Mouse (Mus musculus): ENCODE results near the gene Kcnj10. TPM values are rescaled to one million over a fixed set of nuclear protein-coding genes. Genes with fewer than 3 reads are reported as not detected.

The Kcnj10 gene
- polyA plus RNA-seq, 2 experiments: 0.03 to 0.18 TPM

DNA sequence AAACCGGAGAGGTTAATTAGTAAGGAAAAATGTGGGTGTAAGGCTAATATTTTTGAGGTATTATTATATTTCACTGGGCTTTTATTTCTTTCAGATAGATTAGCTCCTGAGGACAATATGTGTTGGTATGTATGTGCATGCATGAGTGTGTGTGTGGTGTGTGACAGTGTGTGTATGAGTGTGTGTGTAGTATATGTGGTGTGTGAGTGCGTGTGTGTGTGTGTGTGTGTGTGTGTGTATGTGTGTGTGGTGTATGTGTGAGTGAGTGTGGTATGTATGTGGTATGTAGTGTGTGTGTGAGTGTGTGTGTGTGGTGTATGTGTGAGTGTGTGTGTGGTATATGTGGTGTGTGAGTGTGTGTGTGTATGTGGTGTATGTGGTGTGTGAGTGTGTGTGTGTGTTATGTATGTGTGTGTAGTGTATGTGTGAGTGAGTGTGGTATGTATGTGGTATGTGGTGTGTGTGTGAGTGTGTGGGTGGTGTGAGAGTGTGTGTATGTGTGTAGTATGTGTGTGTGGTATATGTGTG, 51.7 kb downstream of the Kcnj10 start:
- no peak for TF ChIP-seq POLR2A (IDR thresholded peaks at IDR 0.05; ENCODE audit: borderline replicate concordance, extremely low read depth, insufficient read depth, insufficient read length)
- ATAC-seq (ENCODE audit: low FRiP score, low read depth): no peak
- Histone ChIP-seq H3K36me3 (ENCODE audit: control insufficient read depth, insufficient read depth, low read length) (no peaks in the 10 kb centered on the region), H3K27ac (replicated peaks; ENCODE audit: low read depth, low read length) (no peak overlapping the region), H3K4me1 (ENCODE audit: control insufficient read depth, insufficient read depth, low read length) (peaks cover 6% of the 10 kb centered on the region; the same call in 1 of the 2 replicates), H3K9ac (ENCODE audit: low read depth, low read length, severe bottlenecking) (no peak overlapping the region), H3K9me3 (ENCODE audit: control insufficient read depth, low read length) (no peaks in the 10 kb centered on the region), H3K4me2 (replicated peaks; ENCODE audit: low read depth, low read length, severe bottlenecking) (no peak overlapping the region), H3K4me3 (replicated peaks; ENCODE audit: low read length) (no peak overlapping the region), H3K27me3 (ENCODE audit: control insufficient read depth, insufficient read depth, low read length) (peaks cover 9% of the 10 kb centered on the region; the same call in 1 of the 2 replicates)
- no peak for DNase-seq (ENCODE audit: low spot score)
- WGBS: 64% methylated on average over 2 of the region's 2 CpGs

DNA sequence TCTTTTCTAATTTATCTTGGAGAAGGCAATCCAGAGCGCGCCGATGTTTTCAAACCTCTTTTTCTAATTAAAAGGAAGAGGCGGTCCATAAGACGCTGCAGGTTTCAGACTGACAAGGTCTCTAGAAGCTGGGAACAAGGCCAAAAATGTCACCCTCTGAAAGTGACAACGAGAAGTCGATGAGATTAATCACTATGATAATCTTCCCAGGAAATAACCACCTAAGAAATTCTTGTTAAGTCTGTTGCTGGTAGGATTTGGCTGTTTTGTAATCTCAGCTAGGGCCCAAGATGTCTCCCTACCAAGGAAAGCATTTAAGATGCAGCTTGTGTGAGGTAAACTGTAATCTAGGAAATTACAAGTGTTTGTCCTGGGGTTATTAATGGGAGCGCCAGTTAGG, 52.7 kb downstream of the Kcnj10 start:
- no peak overlapping the region for H3K4me2 ChIP-seq (replicated peaks; ENCODE audit: low read depth, low read length, severe bottlenecking)
- H3K36me3 ChIP-seq (ENCODE audit: control insufficient read depth, insufficient read depth, low read length): no peaks in the 10 kb centered on the region
- 51% methylated on average over 8 of the region's 8 CpGs for WGBS
- no peaks in the 10 kb centered on the region for H3K9me3 ChIP-seq (ENCODE audit: control insufficient read depth, low read length)
- no peak for TF ChIP-seq POLR2A (IDR thresholded peaks at IDR 0.05; ENCODE audit: borderline replicate concordance, extremely low read depth, insufficient read depth, insufficient read length)
- H3K27ac ChIP-seq (replicated peaks; ENCODE audit: low read depth, low read length): no peak overlapping the region
- H3K9ac ChIP-seq (ENCODE audit: low read depth, low read length, severe bottlenecking): no peak overlapping the region
- no peak for DNase-seq (ENCODE audit: low spot score)
- peaks cover 6% of the 10 kb centered on the region; the same call in 1 of the 2 replicates for H3K4me1 ChIP-seq (ENCODE audit: control insufficient read depth, insufficient read depth, low read length)
- ATAC-seq (ENCODE audit: low FRiP score, low read depth): no peak
- H3K27me3 ChIP-seq (ENCODE audit: control insufficient read depth, insufficient read depth, low read length): peaks cover 9% of the 10 kb centered on the region; the same call in 1 of the 2 replicates
- H3K4me3 ChIP-seq (replicated peaks; ENCODE audit: low read length): no peak overlapping the region

DNA sequence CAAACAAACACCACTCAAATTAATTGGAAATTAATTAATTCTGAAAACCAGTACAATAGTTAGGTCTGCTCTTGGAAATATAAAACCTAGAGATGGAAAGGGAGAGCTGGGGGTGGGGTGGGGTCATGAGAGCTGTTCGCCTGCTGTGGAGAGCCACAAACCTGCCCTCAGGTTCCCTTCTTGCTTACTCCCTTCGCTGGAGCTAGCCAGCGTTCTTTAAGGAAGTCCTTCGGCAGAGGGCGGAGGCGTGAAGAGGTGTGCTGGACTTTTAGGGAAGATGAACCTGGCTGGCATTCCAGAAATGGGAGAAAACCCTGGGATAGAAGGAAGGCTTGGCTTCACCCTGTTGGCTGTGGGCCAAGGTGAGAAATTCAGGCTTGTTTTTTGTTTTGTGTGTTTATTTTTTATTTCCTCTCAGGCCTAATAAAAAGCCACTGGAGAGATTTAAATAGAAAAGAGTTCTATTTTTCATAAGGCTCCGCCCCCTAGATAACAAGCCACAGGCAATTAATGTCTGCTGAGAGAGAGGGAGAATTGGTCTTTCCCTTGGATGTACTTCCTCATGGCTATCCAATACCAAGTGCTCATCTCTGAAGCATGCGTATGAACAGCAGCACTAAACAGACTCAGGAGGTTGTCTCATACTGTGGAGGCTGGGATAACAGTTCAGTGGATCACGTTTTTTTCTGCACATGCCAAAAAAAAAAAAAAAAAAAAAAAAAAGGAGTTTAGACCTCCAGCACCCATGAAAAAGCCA, 56.2 kb downstream of the Kcnj10 start:
- ATAC-seq (ENCODE audit: low FRiP score, low read depth): no peak
- DNase-seq (ENCODE audit: low spot score): no peak
- Histone ChIP-seq H3K9me3 (ENCODE audit: control insufficient read depth, low read length) (no peaks in the 10 kb centered on the region), H3K36me3 (ENCODE audit: control insufficient read depth, insufficient read depth, low read length) (no peaks in the 10 kb centered on the region), H3K4me1 (ENCODE audit: control insufficient read depth, insufficient read depth, low read length) (0 out of 2 replicates have a peak, but pooled peaks cover under 1% of the 10 kb centered on the region), H3K4me2 (replicated peaks; ENCODE audit: low read depth, low read length, severe bottlenecking) (no peak overlapping the region), H3K27me3 (ENCODE audit: control insufficient read depth, insufficient read depth, low read length) (0 out of 2 replicates have a peak, but pooled peaks cover under 1% of the 10 kb centered on the region), H3K27ac (replicated peaks; ENCODE audit: low read depth, low read length) (no peak overlapping the region), H3K4me3 (replicated peaks; ENCODE audit: low read length) (no peak overlapping the region), H3K9ac (ENCODE audit: low read depth, low read length, severe bottlenecking) (no peak overlapping the region)
- 51% methylated on average over 9 of the region's 9 CpGs for WGBS
- no peak for TF ChIP-seq POLR2A (IDR thresholded peaks at IDR 0.05; ENCODE audit: borderline replicate concordance, extremely low read depth, insufficient read depth, insufficient read length)

DNA sequence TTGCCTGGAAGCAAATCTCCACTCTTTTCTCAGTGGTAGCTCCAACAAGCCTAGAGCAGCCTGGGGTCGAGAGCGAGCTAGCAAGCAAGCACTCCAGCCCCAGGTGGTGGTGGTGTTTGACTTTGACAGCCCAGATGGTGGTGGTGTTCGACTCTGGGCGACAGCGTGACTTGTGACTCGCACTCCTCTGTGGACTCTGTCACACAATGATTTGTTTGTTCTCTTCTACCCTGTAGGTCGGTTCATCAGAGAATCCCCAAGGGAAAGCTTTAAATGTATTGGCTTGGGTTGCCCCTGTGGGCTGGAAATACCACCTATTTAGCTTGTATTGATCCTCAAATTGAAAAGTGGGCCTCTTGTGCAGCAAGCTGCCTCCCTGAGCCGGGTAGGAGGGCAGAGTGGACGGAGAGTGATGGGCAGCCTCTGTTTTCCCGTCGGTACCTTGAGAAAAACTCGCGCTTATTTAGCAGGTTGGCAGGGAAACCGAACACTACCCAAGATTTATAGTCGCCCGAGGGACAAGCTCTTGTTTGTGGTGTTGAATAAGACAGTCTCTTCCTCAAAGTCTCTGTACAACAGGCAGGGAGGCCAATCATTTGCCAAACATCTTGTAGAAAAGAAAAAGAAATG, 65.2 kb downstream of the Kcnj10 start:
- no peaks in the 10 kb centered on the region for H3K4me1 ChIP-seq (ENCODE audit: control insufficient read depth, insufficient read depth, low read length)
- H3K9me3 ChIP-seq (ENCODE audit: control insufficient read depth, low read length): no peaks in the 10 kb centered on the region
- ATAC-seq (ENCODE audit: low FRiP score, low read depth) (no peak), DNase-seq (ENCODE audit: low spot score) (no peak)
- H3K4me2 ChIP-seq (replicated peaks; ENCODE audit: low read depth, low read length, severe bottlenecking): no peak overlapping the region
- H3K36me3 ChIP-seq (ENCODE audit: control insufficient read depth, insufficient read depth, low read length): no peaks in the 10 kb centered on the region
- no peak overlapping the region for H3K9ac ChIP-seq (ENCODE audit: low read depth, low read length, severe bottlenecking)
- H3K27ac ChIP-seq (replicated peaks; ENCODE audit: low read depth, low read length): no peak overlapping the region
- no peak for TF ChIP-seq POLR2A (IDR thresholded peaks at IDR 0.05; ENCODE audit: borderline replicate concordance, extremely low read depth, insufficient read depth, insufficient read length)
- H3K4me3 ChIP-seq (replicated peaks; ENCODE audit: low read length): no peak overlapping the region
- 26% methylated on average over 16 of the region's 16 CpGs for WGBS
- no peaks in the 10 kb centered on the region for H3K27me3 ChIP-seq (ENCODE audit: control insufficient read depth, insufficient read depth, low read length)

DNA sequence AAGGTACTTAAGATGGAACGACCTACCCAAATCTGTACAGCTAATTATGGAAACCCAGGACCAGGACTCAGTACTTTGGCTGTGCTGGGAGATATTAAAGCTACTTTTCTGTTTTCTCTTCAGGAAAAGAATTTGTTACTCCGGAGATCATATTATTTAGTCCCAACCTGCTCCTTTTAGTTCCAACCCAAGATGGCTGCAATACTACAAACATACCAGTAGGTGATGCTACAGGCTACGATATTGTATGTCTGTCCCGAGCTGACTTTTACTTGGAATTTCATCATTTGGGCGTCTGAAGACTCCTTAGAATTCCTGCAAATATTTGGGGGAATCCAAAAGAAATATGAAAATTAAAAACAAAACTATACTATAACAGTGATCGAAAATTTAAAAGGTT, 68.0 kb downstream of the Kcnj10 start:
- no peaks in the 10 kb centered on the region for H3K9me3 ChIP-seq (ENCODE audit: control insufficient read depth, low read length)
- no peak overlapping the region for H3K4me3 ChIP-seq (replicated peaks; ENCODE audit: low read length)
- no peak for TF ChIP-seq POLR2A (IDR thresholded peaks at IDR 0.05; ENCODE audit: borderline replicate concordance, extremely low read depth, insufficient read depth, insufficient read length)
- peak; percentile 63 for DNase-seq (ENCODE audit: low spot score)
- no peak overlapping the region for H3K4me2 ChIP-seq (replicated peaks; ENCODE audit: low read depth, low read length, severe bottlenecking)
- H3K27ac ChIP-seq (replicated peaks; ENCODE audit: low read depth, low read length): no peak overlapping the region
- H3K9ac ChIP-seq (ENCODE audit: low read depth, low read length, severe bottlenecking): no peak overlapping the region
- H3K36me3 ChIP-seq (ENCODE audit: control insufficient read depth, insufficient read depth, low read length): no peaks in the 10 kb centered on the region
- 8% methylated on average over 6 of the region's 6 CpGs for WGBS
- H3K4me1 ChIP-seq (ENCODE audit: control insufficient read depth, insufficient read depth, low read length): no peaks in the 10 kb centered on the region
- 0 out of 2 replicates have a peak, but pooled peaks have one; percentile 39 for ATAC-seq (ENCODE audit: low FRiP score, low read depth)
- no peaks in the 10 kb centered on the region for H3K27me3 ChIP-seq (ENCODE audit: control insufficient read depth, insufficient read depth, low read length)
